Mouse (Mus musculus): Measurements from ENCODE around the gene Nf2. TPM values are rescaled to one million over a fixed set of nuclear protein-coding genes. Genes with fewer than 3 reads are reported as not detected.

Gene Nf2
- polyA plus RNA-seq, 1 experiment from 2014 or later: 63.8 TPM

GRCm38 (mm10) chr11:4769293-4769692, 80.0 kb downstream of the Nf2 start:
- no peak for DNase-seq (ENCODE audit: low spot score)
- Histone ChIP-seq H3K4me1 (no peaks in the 10 kb centered on the region), H3K9me3 (replicated peaks) (no peaks in the 10 kb centered on the region), H3K27ac (no peak overlapping the region), H3K4me3 (no peak overlapping the region), H3K27me3 (ENCODE audit: low read depth, poor library complexity, severe bottlenecking) (0 out of 2 replicates have a peak, but pooled peaks cover 8% of the 10 kb centered on the region), H3K36me3 (peaks cover 37% of the 10 kb centered on the region)
- 77% methylated on average over 7 of the region's 7 CpGs for WGBS

GRCm38 (mm10) chr11:4768399-4768798, 80.9 kb downstream of the Nf2 start:
- H3K9me3 ChIP-seq (replicated peaks): no peaks in the 10 kb centered on the region
- WGBS: 89% methylated on average over 4 of the region's 4 CpGs

DNA sequence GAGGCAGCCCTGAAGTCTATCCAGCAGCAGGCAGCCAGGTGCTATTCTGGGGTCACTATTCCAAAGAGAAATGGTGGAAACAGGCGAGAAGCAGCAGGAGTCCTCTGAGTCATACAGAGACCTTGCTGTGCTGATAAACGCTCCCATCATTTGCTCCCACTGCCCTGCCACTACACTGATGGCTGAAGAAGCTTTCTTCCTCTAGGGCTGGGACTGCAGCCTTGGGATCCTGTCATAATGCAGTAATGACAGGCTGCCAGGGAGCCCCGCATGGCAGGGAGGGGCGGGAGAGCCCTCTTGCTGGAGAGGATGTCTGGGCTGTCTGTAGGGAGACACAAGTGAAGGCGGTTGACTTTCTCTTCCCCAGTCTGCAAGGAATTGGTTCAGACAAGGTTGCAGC, 84.9 kb downstream of the Nf2 start:
- H3K27me3 ChIP-seq (ENCODE audit: low read depth, poor library complexity, severe bottlenecking): peaks cover 49% of the 10 kb centered on the region
- DNase-seq (ENCODE audit: low spot score): no peak
- 0 out of 2 replicates have a peak, but pooled peaks cover 2% of the 10 kb centered on the region for H3K4me1 ChIP-seq
- WGBS: 42% methylated on average over 5 of the region's 5 CpGs
- H3K36me3 ChIP-seq: peaks cover 20% of the 10 kb centered on the region
- H3K27ac ChIP-seq: no peak overlapping the region
- no peak overlapping the region for H3K4me3 ChIP-seq
- H3K9me3 ChIP-seq (replicated peaks): no peaks in the 10 kb centered on the region

More at GRCm38 (mm10) chr11:4768399-4768798, 80.9 kb downstream of the Nf2 start:
- H3K36me3 ChIP-seq: peaks cover 34% of the 10 kb centered on the region
- H3K27me3 ChIP-seq (ENCODE audit: low read depth, poor library complexity, severe bottlenecking): peaks cover 16% of the 10 kb centered on the region
- H3K4me3 ChIP-seq: no peak overlapping the region
- no peak overlapping the region for H3K27ac ChIP-seq
- H3K4me1 ChIP-seq: 0 out of 2 replicates have a peak, but pooled peaks cover 1% of the 10 kb centered on the region
- no peak for DNase-seq (ENCODE audit: low spot score)

GRCm38 (mm10) chr11:4763631-4764030, 85.7 kb downstream of the Nf2 start:
- Histone ChIP-seq H3K4me3 (no peak overlapping the region), H3K36me3 (peaks cover 15% of the 10 kb centered on the region; the same call in 1 of the 2 replicates), H3K9me3 (replicated peaks) (no peaks in the 10 kb centered on the region), H3K27me3 (ENCODE audit: low read depth, poor library complexity, severe bottlenecking) (peaks cover 49% of the 10 kb centered on the region), H3K4me1 (0 out of 2 replicates have a peak, but pooled peaks cover 2% of the 10 kb centered on the region), H3K27ac (no peak overlapping the region)
- no peak for DNase-seq (ENCODE audit: low spot score)
- WGBS: 12% methylated on average over 5 of the region's 5 CpGs

DNA sequence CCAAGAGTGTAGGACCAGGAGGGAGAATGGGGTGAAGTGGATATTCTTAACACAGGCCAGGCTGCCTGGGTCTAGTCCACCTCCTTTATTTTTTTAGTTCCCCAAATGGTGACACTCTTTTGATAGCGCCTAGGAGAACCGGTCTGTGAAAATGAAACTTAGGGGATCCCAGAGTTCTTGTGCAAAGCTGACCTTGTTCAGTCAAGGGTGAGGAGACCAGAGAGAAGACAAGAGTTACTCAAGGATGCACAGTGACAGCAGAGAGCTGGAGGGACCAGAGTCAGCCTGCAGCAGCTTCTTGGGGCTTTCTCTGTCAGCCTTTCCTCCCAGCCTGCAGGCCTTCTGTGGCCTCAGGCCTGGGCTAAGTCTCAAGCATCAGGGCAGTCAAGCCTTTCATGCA, 86.8 kb downstream of the Nf2 start:
- WGBS: 10% methylated on average over 2 of the region's 2 CpGs
- H3K27ac ChIP-seq: no peak overlapping the region
- H3K27me3 ChIP-seq (ENCODE audit: low read depth, poor library complexity, severe bottlenecking): peaks cover 54% of the 10 kb centered on the region
- H3K36me3 ChIP-seq: 0 out of 2 replicates have a peak, but pooled peaks cover 7% of the 10 kb centered on the region
- 0 out of 2 replicates have a peak, but pooled peaks cover 2% of the 10 kb centered on the region for H3K4me1 ChIP-seq
- no peaks in the 10 kb centered on the region for H3K9me3 ChIP-seq (replicated peaks)
- no peak for DNase-seq (ENCODE audit: low spot score)
- no peak overlapping the region for H3K4me3 ChIP-seq

GRCm38 (mm10) chr11:4761991-4762390, 87.3 kb downstream of the Nf2 start:
- Histone ChIP-seq H3K27ac (no peak overlapping the region), H3K4me3 (no peak overlapping the region), H3K9me3 (replicated peaks) (no peaks in the 10 kb centered on the region), H3K27me3 (ENCODE audit: low read depth, poor library complexity, severe bottlenecking) (peaks cover 54% of the 10 kb centered on the region), H3K4me1 (0 out of 2 replicates have a peak, but pooled peaks cover 2% of the 10 kb centered on the region), H3K36me3 (0 out of 2 replicates have a peak, but pooled peaks cover 3% of the 10 kb centered on the region)
- DNase-seq (ENCODE audit: low spot score): no peak
- 7% methylated on average over 6 of the region's 6 CpGs for WGBS

DNA sequence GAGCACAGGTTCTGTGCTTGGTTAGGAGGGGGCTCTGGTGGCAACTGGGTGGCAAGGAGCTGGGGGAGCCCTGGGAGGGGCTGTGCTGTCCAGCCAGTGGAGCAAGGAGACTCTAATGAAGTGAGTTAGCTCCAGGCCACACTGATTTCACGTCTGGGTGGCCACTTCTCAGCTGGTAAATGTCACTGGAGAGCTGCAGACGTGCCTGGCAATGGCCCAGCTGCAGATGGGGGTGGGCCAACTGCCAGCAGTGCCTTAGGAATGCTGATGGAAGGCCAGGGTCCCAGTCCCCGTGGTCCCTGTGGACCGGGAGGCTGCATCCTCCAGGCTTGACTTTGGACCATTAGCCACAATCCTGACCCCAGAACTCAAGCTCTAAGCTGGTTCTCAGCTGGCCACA, 88.9 kb downstream of the Nf2 start:
- H3K4me3 ChIP-seq: no peak overlapping the region
- H3K27me3 ChIP-seq (ENCODE audit: low read depth, poor library complexity, severe bottlenecking): peaks cover 70% of the 10 kb centered on the region
- no peaks in the 10 kb centered on the region for H3K36me3 ChIP-seq
- H3K9me3 ChIP-seq (replicated peaks): no peaks in the 10 kb centered on the region
- no peak overlapping the region for H3K27ac ChIP-seq
- 12% methylated on average over 4 of the region's 4 CpGs for WGBS
- H3K4me1 ChIP-seq: 0 out of 2 replicates have a peak, but pooled peaks cover 2% of the 10 kb centered on the region
- no peak for DNase-seq (ENCODE audit: low spot score)

GRCm38 (mm10) chr11:4757789-4758158, 91.6 kb downstream of the Nf2 start:
- DNase-seq (ENCODE audit: low spot score): no peak
- Histone ChIP-seq H3K27ac (no peak overlapping the region), H3K27me3 (ENCODE audit: low read depth, poor library complexity, severe bottlenecking) (peaks cover 58% of the 10 kb centered on the region), H3K4me1 (peaks cover 6% of the 10 kb centered on the region), H3K36me3 (no peaks in the 10 kb centered on the region), H3K4me3 (no peak overlapping the region), H3K9me3 (replicated peaks) (no peaks in the 10 kb centered on the region)
- WGBS: 8% methylated on average over 4 of the region's 4 CpGs

DNA sequence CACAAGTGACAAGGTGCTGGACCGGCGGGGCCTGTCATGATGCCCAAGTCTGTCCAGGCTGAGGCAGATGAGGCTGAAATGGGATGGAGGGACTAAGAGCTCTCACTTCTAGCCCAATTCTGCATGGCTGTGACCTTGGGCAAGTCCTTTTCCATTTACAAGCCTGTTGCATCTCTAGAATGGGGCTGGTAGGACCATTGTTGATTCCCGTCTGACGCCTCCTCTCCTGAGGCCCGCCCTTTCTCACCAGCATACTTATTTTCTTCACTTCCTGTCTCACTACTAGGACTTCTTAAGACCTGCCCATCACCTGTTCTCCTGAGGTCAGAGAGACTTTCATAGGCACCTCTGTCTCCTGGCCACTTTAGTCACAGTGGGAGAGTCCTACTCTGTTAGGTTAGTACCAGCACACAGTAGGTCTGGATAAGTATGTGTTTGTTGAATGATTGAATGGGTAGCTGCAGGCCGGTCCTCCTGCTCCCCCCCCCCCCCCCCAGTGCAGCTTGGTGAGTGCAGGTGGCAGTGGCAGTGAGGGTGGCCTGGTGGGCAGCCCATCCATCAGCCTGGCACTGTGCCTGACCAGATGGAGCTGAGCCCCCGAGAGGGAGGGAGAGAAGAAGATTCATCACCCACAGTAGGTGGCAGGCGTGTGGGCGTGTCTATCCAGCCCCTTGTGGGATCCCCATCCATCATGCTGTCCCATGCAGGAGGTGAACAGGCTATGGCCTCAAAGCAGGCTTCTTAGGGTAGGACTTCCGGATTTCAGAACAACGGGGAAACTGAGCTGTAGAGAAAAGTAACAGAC, 92.2 kb downstream of the Nf2 start:
- Histone ChIP-seq H3K4me1 (peaks cover 9% of the 10 kb centered on the region), H3K27ac (no peak overlapping the region), H3K4me3 (no peak overlapping the region), H3K9me3 (replicated peaks) (no peaks in the 10 kb centered on the region), H3K36me3 (no peaks in the 10 kb centered on the region), H3K27me3 (ENCODE audit: low read depth, poor library complexity, severe bottlenecking) (peaks cover 58% of the 10 kb centered on the region)
- 41% methylated on average over 11 of the region's 11 CpGs for WGBS
- DNase-seq (ENCODE audit: low spot score): no peak

- H3K27ac ChIP-seq: no peak overlapping the region
Measured at GRCm38 (mm10) chr11:4756460-4756859, 92.9 kb downstream of the Nf2 start.

GRCm38 (mm10) chr11:4754867-4755266, 94.5 kb downstream of the Nf2 start:
- H3K4me1 ChIP-seq: peaks cover 12% of the 10 kb centered on the region
- no peaks in the 10 kb centered on the region for H3K9me3 ChIP-seq (replicated peaks)
- H3K36me3 ChIP-seq: no peaks in the 10 kb centered on the region
- DNase-seq (ENCODE audit: low spot score): no peak
- no peak overlapping the region for H3K27ac ChIP-seq
- whole genome bisulfite sequencing: 79% methylated on average over 11 of the region's 11 CpGs
- no peak overlapping the region for H3K4me3 ChIP-seq
- peaks cover 59% of the 10 kb centered on the region for H3K27me3 ChIP-seq (ENCODE audit: low read depth, poor library complexity, severe bottlenecking)

More at GRCm38 (mm10) chr11:4756460-4756859, 92.9 kb downstream of the Nf2 start:
- no peak for DNase-seq (ENCODE audit: low spot score)
- no peak overlapping the region for H3K4me3 ChIP-seq
- peaks cover 9% of the 10 kb centered on the region for H3K4me1 ChIP-seq
- peaks cover 57% of the 10 kb centered on the region for H3K27me3 ChIP-seq (ENCODE audit: low read depth, poor library complexity, severe bottlenecking)
- H3K36me3 ChIP-seq: no peaks in the 10 kb centered on the region
- H3K9me3 ChIP-seq (replicated peaks): no peaks in the 10 kb centered on the region
- WGBS: 81% methylated on average over 9 of the region's 9 CpGs

- no peak overlapping the region for H3K27ac ChIP-seq
- peaks cover 12% of the 10 kb centered on the region for H3K4me1 ChIP-seq
- DNase-seq (ENCODE audit: low spot score): no peak
- peaks cover 67% of the 10 kb centered on the region for H3K27me3 ChIP-seq (ENCODE audit: low read depth, poor library complexity, severe bottlenecking)
- no peaks in the 10 kb centered on the region for H3K9me3 ChIP-seq (replicated peaks)
- no peak overlapping the region for H3K4me3 ChIP-seq
- WGBS: 93% methylated on average over 3 of the region's 3 CpGs
- H3K36me3 ChIP-seq: no peaks in the 10 kb centered on the region
Measured at GRCm38 (mm10) chr11:4754036-4754435, 95.3 kb downstream of the Nf2 start.

DNA sequence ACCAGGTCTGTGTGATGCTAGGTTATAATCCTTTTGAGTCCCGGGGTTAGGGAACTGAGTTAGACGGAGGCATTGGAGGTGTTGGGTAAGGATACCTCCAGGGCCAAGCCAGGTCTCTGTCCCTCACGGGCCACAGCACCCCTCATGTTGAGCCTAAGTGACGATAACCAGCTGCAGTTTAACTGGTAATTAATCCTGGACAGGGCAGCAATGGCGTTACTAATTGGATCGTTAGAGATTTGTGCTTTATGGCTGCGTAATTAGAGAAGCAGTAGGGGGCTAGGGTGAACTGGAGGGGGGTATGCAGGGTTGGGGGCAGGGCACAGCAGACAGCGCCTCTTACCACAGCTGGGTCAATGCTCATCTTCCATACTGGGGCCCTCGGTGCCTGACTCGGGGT, 96.5 kb downstream of the Nf2 start:
- DNase-seq (ENCODE audit: low spot score): no peak
- no peak overlapping the region for H3K4me3 ChIP-seq
- H3K27me3 ChIP-seq (ENCODE audit: low read depth, poor library complexity, severe bottlenecking): peaks cover 75% of the 10 kb centered on the region
- 37% methylated on average over 10 of the region's 10 CpGs for WGBS
- H3K27ac ChIP-seq: no peak overlapping the region
- H3K36me3 ChIP-seq: no peaks in the 10 kb centered on the region
- H3K9me3 ChIP-seq (replicated peaks): no peaks in the 10 kb centered on the region
- peaks cover 12% of the 10 kb centered on the region for H3K4me1 ChIP-seq

All from limb, embryonic 10.5 days (tissue).